ENCODE assay signal across 8 mouse cellular contexts in the genomic region with DNA sequence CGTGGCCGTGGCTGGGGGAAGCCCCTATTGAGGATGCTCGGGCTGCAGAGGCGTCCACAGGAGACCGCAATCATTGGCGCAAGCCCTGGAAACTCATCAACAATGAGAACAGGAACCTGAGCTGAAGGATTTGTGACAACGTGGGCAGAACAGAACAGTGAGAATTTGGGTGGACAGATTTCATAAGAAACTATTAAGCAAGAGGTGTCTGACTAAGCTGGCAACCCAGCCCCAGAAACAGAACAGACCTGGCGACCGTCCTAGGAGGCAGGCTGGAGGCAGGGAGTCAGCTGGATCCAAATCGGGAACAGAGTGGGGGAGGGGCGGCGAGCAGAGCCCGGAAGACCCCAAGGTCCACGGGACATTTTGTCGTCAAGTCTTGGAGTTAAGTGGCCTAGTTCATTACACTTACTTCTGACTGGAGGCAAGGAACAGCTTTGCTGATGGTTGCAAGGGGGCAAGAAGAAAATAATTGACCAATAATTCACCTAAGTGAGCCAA. TPM values are rescaled to one million over a fixed set of nuclear protein-coding genes. Genes with fewer than 3 reads are reported as not detected.
A peak's percentile ranks its signal among the peaks of the same experiment; 100 is the strongest.
DNase-seq lines count a peak whose midpoint lies in the region; ATAC-seq and TF ChIP-seq lines count a peak whose summit lies in the region.

No protein-coding gene starts in this region.

- H3K4me2 ChIP-seq in embryonic facial prominence, embryonic 15.5 days (replicated peaks) = peak overlapping the region; percentile 21; the same call in 1 of the 2 replicates
- H3K4me2 ChIP-seq in heart, embryonic 13.5 days = peak overlapping the region; percentile 65
- H3K4me2 ChIP-seq in kidney, embryonic 15.5 days = peak overlapping the region; percentile 50
- peak overlapping the region; percentile 50 for H3K4me2 ChIP-seq in neural tube, embryonic 15.5 days

- H3K4me1 ChIP-seq in embryonic facial prominence, embryonic 15.5 days = peaks cover 13% of the 10 kb centered on the region
- H3K4me1 ChIP-seq in heart, embryonic 13.5 days = peaks cover 25% of the 10 kb centered on the region
- H3K4me1 ChIP-seq in kidney, embryonic 15.5 days = peaks cover 35% of the 10 kb centered on the region
- peaks cover 3% of the 10 kb centered on the region; the same call in 1 of the 2 replicates for H3K4me1 ChIP-seq in lung, adult 2 months (ENCODE audit: control insufficient read depth, insufficient read depth, low read length)
- peaks cover 26% of the 10 kb centered on the region for H3K4me1 ChIP-seq in neural tube, embryonic 15.5 days

- WGBS in embryonic facial prominence, embryonic 15.5 days = 4% methylated on average over 15 of the region's 15 CpGs
- WGBS in heart, embryonic 13.5 days = 3% methylated on average over 15 of the region's 15 CpGs
- 3% methylated on average over 15 of the region's 15 CpGs for WGBS in kidney, embryonic 15.5 days
- 9% methylated on average over 15 of the region's 15 CpGs for whole genome bisulfite sequencing in lung, adult 2 months
- 2% methylated on average over 15 of the region's 15 CpGs for whole genome bisulfite sequencing in neural tube, embryonic 15.5 days

- TF ChIP-seq POLR2A in lung, adult 2 months (IDR thresholded peaks at IDR 0.05; ENCODE audit: borderline replicate concordance, extremely low read depth, low read depth, low read length) = no peak

- peak; percentile 6 to 29 for DNase-seq in urinary bladder, adult 18-20 months (ENCODE audit: low spot score in 2 of 2)
- DNase-seq in urinary bladder, postnatal 10 days (ENCODE audit: low spot score) = no peak
- DNase-seq in lung, adult 2 months = peak; percentile 14
- DNase-seq in spleen, adult 18-20 months = no peak

- H3K4me3 ChIP-seq in embryonic facial prominence, embryonic 15.5 days (replicated peaks) = no peak overlapping the region
- H3K4me3 ChIP-seq in heart, embryonic 13.5 days = peak overlapping the region; percentile 45
- peak overlapping the region; percentile 15; the same call in 1 of the 2 replicates for H3K4me3 ChIP-seq in kidney, embryonic 15.5 days (replicated peaks)
- H3K4me3 ChIP-seq in lung, adult 2 months (replicated peaks; ENCODE audit: extremely low read depth, low read depth, low read length) = no peak overlapping the region
- H3K4me3 ChIP-seq in neural tube, embryonic 15.5 days (replicated peaks) = 0 out of 2 replicates have a peak overlapping the region, but pooled peaks have one; percentile 8

- no peak for TF ChIP-seq CTCF in lung, adult 2 months (IDR thresholded peaks at IDR 0.05; ENCODE audit: insufficient read depth, low read length)

- no peak overlapping the region for H3K27ac ChIP-seq in embryonic facial prominence, embryonic 15.5 days (replicated peaks)
- no peak overlapping the region for H3K27ac ChIP-seq in heart, embryonic 13.5 days (replicated peaks)
- H3K27ac ChIP-seq in kidney, embryonic 15.5 days = no peak overlapping the region
- H3K27ac ChIP-seq in neural tube, embryonic 15.5 days (replicated peaks) = no peak overlapping the region

- no peaks in the 10 kb centered on the region for H3K9me3 ChIP-seq in embryonic facial prominence, embryonic 15.5 days (replicated peaks)
- H3K9me3 ChIP-seq in heart, embryonic 13.5 days = no peaks in the 10 kb centered on the region
- H3K9me3 ChIP-seq in kidney, embryonic 15.5 days (replicated peaks) = no peaks in the 10 kb centered on the region
- H3K9me3 ChIP-seq in neural tube, embryonic 15.5 days (replicated peaks) = no peaks in the 10 kb centered on the region

- H3K9ac ChIP-seq in embryonic facial prominence, embryonic 15.5 days = no peak overlapping the region
- peak overlapping the region; percentile 17 for H3K9ac ChIP-seq in heart, embryonic 13.5 days
- H3K9ac ChIP-seq in kidney, embryonic 15.5 days = no peak overlapping the region
- H3K9ac ChIP-seq in neural tube, embryonic 15.5 days (replicated peaks) = no peak overlapping the region

- ATAC-seq in embryonic facial prominence, embryonic 15.5 days (ENCODE audit: insufficient number of reproducible peaks, low FRiP score, low TSS enrichment, low read depth) = no peak
- ATAC-seq in heart, embryonic 13.5 days (ENCODE audit: extremely low read depth, insufficient number of reproducible peaks, low FRiP score, low TSS enrichment) = no peak
- no peak for ATAC-seq in kidney, embryonic 15.5 days (replicated peaks; ENCODE audit: low FRiP score)
- ATAC-seq in neural tube, embryonic 15.5 days (ENCODE audit: low FRiP score) = peak; percentile 38; the same call in 1 of the 2 replicates

- H3K36me3 ChIP-seq in embryonic facial prominence, embryonic 15.5 days = no peaks in the 10 kb centered on the region
- no peaks in the 10 kb centered on the region for H3K36me3 ChIP-seq in heart, embryonic 13.5 days
- no peaks in the 10 kb centered on the region for H3K36me3 ChIP-seq in kidney, embryonic 15.5 days
- no peaks in the 10 kb centered on the region for H3K36me3 ChIP-seq in neural tube, embryonic 15.5 days

- H3K27me3 ChIP-seq in embryonic facial prominence, embryonic 15.5 days = peaks cover 42% of the 10 kb centered on the region
- H3K27me3 ChIP-seq in heart, embryonic 13.5 days (replicated peaks) = peaks cover 30% of the 10 kb centered on the region
- H3K27me3 ChIP-seq in kidney, embryonic 15.5 days = peaks cover 63% of the 10 kb centered on the region
- peaks cover 40% of the 10 kb centered on the region for H3K27me3 ChIP-seq in neural tube, embryonic 15.5 days (replicated peaks)

RNA-seq across cellular contexts. Expression of a gene that starts 22.3 kb away (rescaled TPM):
- polyA plus RNA-seq in embryonic facial prominence, embryonic 15.5 days (2015; fragmentation: Nextera tagmentation; extraction: Ambion mirVana) = 10.3 and 12.9 TPM in 2 replicates
- 19.4 and 20.1 TPM in 2 replicates for polyA plus RNA-seq in heart, embryonic 13.5 days (2015; fragmentation: Nextera tagmentation; extraction: Ambion mirVana)
- polyA plus RNA-seq in kidney, embryonic 15.5 days (2015; fragmentation: Nextera tagmentation; extraction: Ambion mirVana) = 17.5 and 19.4 TPM in 2 replicates
- 32.5 and 33.3 TPM in 2 replicates for polyA plus RNA-seq in lung, adult 2 months (2012; rRNA removed)
- 14.7 and 14.8 TPM in 2 replicates for polyA plus RNA-seq in neural tube, embryonic 15.5 days (2015; fragmentation: Nextera tagmentation; extraction: Ambion mirVana)

Comparison
In these comparisons a context has a peak if more than half of its experiments do, and no peak if none do; other contexts are left out.
1. DNase-seq: peak in urinary bladder, adult 18-20 months (2 of 2) and lung, adult 2 months (single experiment); none in urinary bladder, postnatal 10 days (single experiment) and spleen, adult 18-20 months (0 of 2).
2. H3K4me3 ChIP-seq: peak in heart, embryonic 13.5 days (single experiment), kidney, embryonic 15.5 days (single experiment) and neural tube, embryonic 15.5 days (single experiment); none in embryonic facial prominence, embryonic 15.5 days (single experiment) and lung, adult 2 months (single experiment).
3. Peak in every context shown above with its lines, with median percentiles within 50 percentile points of each other: H3K4me2 ChIP-seq.